Mouse (Mus musculus) frontal cortex, postnatal 36 days (tissue): ENCODE measurements around the gene Chrne.
A peak's percentile ranks its signal among the peaks of the same experiment; 100 is the strongest.

Experiments used
- DNase-seq, 2 experiments: peaks; one replicate each; pipeline ENCODE4 v3.0.0; 2022; ENCODE audit warnings: low spot score in 2 of 2

Gene Chrne

GRCm38 (mm10) chr11:70619101-70619500 is at the start of gene Chrne:
Gene Chrne, minus strand, starts transcription at chr11:70619216.
- DNase-seq: no peak

DNA sequence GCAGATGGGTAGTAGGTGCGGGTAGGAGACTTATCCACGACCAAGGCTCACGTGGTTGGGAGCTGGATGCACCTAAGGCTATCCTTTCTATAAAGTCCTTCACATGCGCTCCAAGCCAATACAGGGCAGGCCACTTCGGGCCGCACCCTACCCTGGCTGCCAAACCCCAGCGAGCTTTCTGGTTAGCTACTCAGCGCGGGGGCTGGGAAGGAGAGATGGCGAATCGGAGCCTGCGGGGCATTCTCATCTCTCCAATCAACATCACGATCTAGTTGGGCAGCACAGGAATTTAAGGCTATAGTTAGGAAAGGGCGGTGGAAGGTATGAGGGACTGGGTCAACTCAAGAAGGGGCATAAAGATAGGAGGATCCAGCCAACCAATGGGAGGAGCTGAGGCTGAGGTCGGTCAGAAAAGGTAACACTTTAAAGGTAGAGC is 49.3 kb upstream of the Chrne start:
- no peak for DNase-seq

- no peak for DNase-seq
These were observed 48.5 kb upstream of the Chrne start for GRCm38 (mm10) chr11:70667271-70668150.

DNA sequence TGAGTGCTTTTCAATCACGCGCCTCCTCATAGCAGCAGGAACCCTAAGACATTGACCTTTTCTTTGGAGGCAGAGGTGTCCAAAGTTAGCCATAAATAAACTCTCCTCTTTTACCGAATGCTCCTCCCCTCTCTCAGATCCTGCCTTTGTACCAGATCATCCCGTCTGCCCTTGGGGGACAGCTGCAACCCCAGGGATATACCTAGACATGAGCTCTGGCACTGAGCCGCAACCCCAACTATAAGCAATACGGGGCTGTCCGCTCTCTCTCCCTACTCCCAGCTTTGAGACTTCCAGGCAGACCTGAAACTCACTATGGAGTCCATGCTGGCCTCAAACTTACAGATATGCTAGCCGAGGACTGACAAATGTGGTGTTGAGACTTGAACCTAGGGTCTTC is 47.7 kb upstream of the Chrne start:
- no peak for DNase-seq

DNA sequence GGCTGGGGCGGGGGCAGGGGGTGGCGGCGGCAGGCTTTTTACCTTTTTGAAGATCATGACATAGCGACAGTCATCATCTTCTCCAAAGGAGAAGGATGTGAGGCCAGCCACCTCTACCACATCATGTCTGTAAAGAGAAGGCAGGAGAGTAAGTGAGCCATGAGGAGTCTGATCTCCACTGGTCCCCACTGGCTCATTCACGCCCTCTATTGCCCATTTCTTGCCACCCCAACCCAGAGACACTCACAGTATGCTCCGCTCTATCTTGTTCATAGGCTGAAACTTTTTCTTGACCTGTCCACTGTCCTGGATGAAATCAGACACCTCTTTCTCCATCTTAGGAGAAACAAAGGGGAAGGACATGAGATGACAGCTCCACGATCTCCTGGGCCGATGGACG is 45.7 kb upstream of the Chrne start:
- DNase-seq: no peak

DNA sequence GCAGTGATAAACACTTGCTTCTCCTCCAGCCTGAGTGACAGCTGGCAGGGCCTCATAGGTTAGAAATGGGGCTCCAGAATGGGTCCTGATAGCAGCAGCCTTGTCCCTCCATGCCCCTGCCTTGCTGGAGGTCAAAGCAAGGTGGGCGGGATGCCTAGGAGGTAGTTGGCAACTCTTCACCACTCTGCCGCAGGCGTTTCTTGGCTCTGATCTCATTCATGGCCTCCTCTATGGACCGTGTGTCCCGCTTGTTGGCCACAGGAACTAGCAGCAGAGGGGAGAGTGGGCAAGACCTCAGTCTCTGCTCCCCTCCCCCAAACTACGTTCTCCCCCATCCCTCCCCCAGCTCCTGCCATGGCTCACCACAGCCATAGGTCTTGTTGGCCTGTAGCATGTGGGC is 44.9 kb upstream of the Chrne start:
- no peak for DNase-seq

DNA sequence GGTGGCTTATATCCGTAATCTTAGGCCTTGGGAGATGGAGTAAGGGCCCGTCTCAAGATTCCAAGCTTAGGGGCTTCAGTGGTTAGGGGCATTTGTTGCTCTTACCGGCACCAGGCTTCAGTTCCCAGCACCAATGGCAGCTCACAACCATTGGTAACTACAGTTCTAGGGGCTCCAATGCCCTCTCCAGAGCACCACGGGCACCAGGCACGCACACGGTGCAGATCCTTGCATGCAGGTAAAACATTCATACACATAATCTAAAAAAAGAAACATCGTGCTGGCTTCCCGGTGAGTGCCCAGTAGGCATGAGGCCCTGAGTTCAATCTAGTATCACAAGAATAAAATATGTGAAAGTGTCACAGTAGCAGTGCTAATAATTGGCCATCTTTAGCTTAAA is 44.1 kb upstream of the Chrne start:
- no peak for DNase-seq

DNA sequence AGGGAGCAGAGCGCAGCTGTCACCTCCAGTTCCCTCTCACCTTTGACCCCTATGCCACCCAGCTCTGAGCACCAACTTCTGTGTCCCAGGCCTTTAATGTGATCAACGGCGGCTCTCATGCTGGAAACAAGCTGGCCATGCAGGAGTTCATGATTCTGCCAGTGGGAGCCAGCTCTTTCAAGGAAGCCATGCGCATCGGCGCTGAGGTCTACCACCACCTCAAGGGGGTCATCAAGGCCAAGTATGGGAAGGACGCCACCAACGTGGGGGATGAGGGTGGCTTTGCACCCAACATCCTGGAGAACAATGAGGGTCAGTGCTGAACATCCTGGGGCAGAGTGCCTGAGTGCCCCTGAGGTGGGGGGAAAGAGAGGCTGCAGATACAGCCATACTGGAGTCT is 41.6 kb upstream of the Chrne start:
- DNase-seq: no peak

DNA sequence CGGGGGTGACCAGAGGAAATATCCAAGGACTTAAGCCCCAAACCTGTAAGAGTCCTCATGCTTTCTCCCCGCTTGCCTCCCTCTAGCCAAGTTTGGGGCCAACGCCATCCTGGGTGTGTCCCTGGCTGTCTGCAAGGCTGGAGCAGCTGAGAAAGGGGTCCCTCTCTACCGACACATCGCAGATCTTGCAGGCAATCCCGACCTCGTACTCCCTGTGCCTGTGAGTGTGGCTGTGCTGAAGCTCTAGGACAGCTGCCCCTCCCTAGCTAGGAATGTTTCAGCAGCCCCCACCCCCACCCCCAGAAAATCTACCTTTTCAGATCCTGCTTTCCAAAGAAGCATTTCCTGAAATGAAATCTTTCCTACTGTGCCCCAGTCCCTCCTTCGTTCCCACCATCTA is 39.9 kb upstream of the Chrne start:
- DNase-seq: no peak

GRCm38 (mm10) chr11:70658521-70658920 is 39.5 kb upstream of the Chrne start:
- no peak for DNase-seq

- DNase-seq: no peak
These were observed 39.0 kb upstream of the Chrne start for GRCm38 (mm10) chr11:70657991-70658390.

DNA sequence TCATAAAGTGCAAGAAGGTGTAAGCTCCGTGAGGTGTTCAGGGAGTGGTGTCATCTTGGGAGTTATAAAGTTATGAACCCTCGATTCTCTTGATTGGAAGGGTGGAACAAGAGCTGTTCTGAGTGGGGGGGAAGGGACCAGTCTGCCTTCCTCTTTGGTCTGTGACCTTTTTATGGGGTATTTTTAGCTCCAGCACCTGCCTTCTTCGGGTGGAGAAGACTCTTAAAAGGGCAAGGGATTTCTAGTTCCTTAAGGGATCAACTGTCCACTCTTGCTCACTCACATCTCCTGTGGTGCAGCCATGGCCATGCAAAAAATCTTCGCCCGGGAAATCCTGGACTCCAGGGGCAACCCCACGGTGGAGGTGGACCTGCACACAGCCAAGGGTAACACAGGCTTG is 38.6 kb upstream of the Chrne start:
- no peak for DNase-seq

DNA sequence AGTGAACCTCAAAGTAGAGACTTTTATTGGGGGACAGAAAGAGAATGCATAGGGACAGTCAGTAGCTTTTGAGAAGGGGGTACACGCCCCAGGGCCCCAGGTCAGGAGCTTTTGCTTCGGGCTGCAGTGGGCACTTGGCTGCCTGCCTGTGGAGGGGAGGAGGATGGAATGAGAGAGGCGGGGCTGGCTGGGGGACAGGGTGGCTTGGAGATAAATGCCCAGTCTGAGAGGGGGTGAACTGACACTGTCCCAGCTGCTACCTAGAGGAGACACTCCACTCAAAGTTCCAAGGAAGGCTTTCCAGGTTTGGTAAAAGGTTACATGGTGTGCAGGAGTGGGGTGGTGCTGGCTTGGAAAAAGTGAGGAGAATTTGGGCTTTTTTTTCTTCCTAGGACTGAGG is 37.9 kb upstream of the Chrne start, which contains the start of gene Eno3:
Gene Eno3 (plus strand): TSS at position 239 of the 400 bp plus-strand sequence.
- DNase-seq: no peak

GRCm38 (mm10) chr11:70656456-70656927 is 37.5 kb upstream of the Chrne start:
- DNase-seq: no peak

DNA sequence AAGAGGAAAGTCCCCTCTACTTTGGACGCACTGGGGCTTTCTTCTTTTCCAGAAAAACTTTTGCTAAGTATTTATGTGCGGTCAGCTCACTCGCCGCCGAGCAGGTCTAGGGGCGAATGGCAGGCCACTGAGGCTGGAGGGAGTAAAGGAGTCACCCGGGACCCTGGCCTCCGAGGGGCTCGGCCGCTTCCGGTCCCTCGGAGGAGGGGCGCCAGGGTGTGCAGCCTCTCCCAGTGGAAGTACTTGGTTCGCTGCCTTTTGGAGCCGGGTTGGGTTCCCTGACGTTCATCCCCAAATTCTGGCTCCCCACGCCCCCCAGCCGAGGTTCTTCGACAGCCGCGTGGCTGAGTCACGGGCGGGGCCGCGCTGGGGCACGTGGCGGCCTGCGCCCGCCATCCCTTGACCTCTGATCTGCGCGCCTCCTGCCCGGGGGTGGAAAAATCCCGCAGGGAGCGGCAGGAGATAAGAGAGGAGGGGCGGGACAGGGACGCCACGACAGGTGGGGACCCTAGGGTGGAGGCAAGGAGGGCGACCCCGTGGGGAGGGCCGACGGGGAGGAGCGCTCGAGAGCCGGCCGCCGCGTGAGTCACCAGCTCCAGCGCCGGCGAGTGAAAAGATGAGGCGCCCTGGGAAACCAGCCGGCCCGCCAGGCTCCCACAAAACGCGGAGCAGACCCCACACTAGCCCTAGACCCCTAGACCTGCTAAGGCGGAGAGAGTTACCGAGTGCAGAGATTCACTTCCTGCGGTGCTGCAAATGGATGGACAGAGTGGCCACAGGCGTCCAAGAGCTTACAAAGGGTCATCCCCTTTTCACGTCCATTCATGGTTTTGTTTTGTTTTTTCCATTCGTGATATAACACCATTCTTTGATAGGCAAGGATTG is 36.8 kb upstream of the Chrne start:
- no peak for DNase-seq

DNA sequence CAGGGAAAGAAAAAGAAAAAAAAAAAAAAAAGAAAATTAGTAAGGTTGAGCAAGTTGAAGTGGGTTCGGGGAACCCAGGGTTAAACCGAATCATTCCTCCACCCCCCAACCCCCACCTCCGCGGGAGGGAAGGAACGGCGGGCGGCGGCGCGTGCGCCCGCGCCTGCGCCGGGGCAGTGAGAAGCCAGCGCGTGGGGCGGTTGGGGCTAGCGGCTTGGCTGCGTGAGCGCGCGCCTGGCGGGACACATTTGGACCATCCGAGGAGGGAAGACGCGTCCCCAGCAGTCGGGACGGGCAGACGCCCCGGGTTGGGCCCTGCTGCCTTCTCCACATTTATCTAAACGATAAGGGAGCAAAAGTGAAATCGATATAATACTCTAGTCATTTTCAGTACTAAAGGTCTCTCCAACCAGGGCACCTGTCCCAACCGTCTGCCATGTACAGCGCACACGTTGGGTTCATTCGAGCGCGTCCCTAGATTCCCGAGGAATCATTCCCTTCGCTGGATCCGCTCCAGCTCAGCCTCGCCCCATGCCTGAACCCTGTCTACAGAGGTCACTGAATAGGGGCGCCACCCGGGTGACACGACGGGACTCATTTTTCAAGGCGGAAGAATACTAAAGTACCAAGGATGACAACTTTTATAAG is 36.0 kb upstream of the Chrne start:
- peak; percentile 69 to 77 for DNase-seq

DNA sequence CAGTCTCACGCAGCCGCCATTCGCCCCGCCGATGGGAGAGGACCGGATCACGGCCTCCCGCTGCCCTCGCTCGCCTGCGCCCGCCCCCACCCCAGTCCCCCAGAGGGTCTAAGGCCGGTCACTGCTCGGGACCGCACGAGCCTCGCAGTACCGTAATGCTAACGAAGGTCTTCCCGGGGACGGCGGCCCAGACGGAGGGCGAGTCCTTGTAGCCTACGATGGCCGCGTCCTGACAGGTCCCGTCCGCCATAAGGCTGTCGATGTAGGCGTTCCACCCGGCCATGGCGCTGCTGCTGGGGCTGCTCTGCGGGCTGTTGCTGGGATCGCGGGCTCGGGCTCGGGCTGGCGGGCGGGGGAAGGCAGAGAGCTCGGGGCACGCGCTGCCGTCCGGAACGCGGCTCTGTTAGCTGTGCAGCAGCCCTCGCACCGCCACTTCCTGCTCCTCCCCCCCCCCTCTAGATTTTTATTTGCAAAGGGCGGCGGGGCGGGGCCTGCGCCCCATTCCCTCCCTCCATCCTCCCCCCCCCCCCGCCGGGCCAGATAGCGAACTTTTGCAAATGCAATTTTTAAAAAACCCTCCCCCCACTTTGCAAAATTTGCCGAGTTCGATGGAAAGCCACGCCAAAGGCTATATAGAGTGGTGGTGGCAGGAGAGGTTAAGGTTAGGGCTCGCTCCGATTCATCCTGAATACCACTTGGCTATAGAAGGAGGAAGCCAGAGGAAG is 35.3 kb upstream of the Chrne start, which contains the start of gene Pfn1:
Gene Pfn1 (minus strand): TSS at position 447 of the 725 bp plus-strand sequence.
- peak; percentile 57 to 69 for DNase-seq

GRCm38 (mm10) chr11:70653345-70654197 is 34.6 kb upstream of the Chrne start:
- DNase-seq: no peak

GRCm38 (mm10) chr11:70652884-70653344 is 33.9 kb upstream of the Chrne start:
- no peak for DNase-seq
